In genomic region chr10:107829151-107829550, GRCm38 (mm10) we compare ENCODE assay signal across 15 mouse cellular contexts.
A peak's percentile ranks its signal among the peaks of the same experiment; 100 is the strongest.
DNase-seq lines count a peak whose midpoint lies in the region.
"Had no signal": no experiment of that assay in that cellular context is flagged by ENCODE, and none has a peak within 500 bp of the region (broad histone marks: within the 10 kb centered on the region; RNA-seq: fewer than 3 reads in every experiment).

No protein-coding gene starts in this region.

- intact Hi-C loops in heart, postnatal 14 days (cut with DNase I) = no loop called here

- peak; percentile 6 for DNase-seq in adrenal gland, postnatal 14 days
- no peak for DNase-seq in adrenal gland, adult 8-10 months
- peak; percentile 64 for DNase-seq in 416B (ENCODE audit: low read depth)
- DNase-seq in Muller cell, postnatal 12 days (ENCODE audit: inconsistent ontology term) = peak; percentile 2
- peak; percentile 84 for DNase-seq in retina, postnatal 1 day
- no peak for DNase-seq in cerebellum, postnatal 36 days
- no peak for DNase-seq in heart, postnatal 14 days
- DNase-seq: adrenal gland, postnatal 10 days; B cell, adult 2 months; cerebellum, adult 11 months; cerebellum, adult 18-20 months; cerebellum, adult 9-10 months; cerebellum, postnatal 10 days; cerebellum, postnatal 25 days; embryo, embryonic 11 days had no signal

Comparison
In these comparisons a context has a peak if more than half of its experiments do, and no peak if none do; other contexts are left out.
1. DNase-seq: peak in adrenal gland, postnatal 14 days (single experiment), 416B (single experiment), Muller cell, postnatal 12 days (single experiment) and retina, postnatal 1 day (single experiment); none in adrenal gland, adult 8-10 months (single experiment), cerebellum, postnatal 36 days (0 of 2) and heart, postnatal 14 days (0 of 2).